Mouse (Mus musculus) monocyte, adult 5-6 weeks (primary cell): ENCODE measurements around the gene Ctnnd2. TPM values are rescaled to one million over a fixed set of nuclear protein-coding genes. Genes with fewer than 3 reads are reported as not detected.

Experiments
- ATAC-seq: fragments of 153-309, 156-312 bp; replicated peaks from 2 replicates; pipeline ENCODE4 v1.8.0; 2017; ENCODE audit warnings: mild to moderate bottlenecking; ENCODE audit not compliant: low TSS enrichment, insufficient number of reproducible peaks, severe bottlenecking, poor library complexity, low FRiP score
- total RNA-seq: library from RNA; stranded (forward); fragments of 200-1000, 200-491, 200-594 nt; gene quantifications from 3 replicates; pipeline ENCODE4 v1.2.3, GENCODE M21; 2017

The Ctnnd2 gene
- total RNA-seq, 1 experiment from 2014 or later = not detected

DNA sequence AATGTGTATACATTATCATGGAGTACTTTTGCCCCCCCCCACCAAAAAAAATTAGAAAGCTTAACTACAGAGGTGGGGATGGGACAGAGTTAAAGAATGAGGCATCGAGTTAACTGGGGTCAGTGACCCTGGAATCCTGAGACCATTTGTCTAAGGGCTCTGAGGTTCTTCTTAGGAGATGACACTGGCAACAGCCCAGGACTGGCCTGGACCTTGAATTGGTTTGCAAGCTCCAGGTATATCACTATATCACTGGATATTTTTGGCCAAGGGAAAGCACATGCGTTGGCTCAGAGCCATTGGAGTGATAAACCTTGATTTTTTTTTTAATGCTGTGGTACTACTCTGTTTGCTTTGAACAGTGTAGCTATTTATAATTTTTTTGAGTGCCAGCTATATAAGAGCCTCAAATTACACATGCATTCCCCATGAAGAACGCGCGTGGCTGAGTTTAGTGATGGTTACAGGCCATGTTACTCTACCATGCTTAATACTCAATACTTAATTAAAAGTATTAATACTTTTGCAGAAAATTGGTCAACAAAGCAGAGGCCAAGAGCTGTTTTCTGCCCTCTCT, 291.2 kb downstream of the Ctnnd2 start:
- ATAC-seq = no peak

DNA sequence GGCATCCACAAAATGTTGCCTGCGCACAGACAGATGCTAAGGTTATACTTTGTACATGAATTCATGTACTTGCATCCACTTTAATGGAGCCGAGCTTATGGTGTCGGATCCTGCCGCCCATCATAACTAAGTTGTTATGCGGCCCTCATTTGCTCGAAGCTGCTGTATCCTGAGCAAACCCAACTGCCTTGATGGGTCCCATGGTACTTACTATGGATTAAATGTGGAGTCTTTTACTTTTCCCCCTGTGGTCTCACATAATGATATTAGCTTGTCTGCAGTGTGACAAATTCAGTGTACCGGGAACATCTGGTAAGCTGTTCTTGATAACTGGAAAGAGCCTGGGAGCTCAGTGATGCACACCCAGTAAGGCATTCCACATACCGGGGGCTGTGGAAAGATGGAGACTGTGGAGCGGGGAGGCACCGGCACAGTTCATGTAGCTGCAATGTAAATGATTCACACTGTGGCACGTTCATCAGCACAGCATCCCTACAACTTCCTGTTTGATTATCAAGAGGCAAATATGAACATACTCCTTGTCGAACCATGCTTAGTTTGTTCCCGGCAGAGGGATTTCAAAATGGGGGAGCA, 294.7 kb downstream of the Ctnnd2 start:
- ATAC-seq = no peak

DNA sequence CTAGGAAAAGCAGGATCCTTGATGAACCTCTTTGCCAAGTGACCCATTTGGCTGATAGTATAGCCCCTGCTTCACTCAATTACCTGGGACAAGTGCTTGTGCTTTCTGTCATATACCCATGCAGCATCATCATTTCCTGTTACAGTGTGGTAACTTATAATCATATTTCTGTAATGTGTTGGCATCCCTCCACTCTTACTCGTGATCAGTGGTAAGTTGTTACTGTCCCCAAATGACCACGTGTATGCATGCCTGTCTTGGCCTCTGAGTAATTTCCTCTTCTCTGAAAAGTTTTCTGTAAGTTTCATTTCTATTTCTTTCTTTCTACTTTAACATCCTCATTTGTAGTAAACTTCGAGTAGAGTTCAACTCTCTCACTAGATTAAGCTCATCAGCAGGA, 296.4 kb downstream of the Ctnnd2 start:
- ATAC-seq = no peak

DNA sequence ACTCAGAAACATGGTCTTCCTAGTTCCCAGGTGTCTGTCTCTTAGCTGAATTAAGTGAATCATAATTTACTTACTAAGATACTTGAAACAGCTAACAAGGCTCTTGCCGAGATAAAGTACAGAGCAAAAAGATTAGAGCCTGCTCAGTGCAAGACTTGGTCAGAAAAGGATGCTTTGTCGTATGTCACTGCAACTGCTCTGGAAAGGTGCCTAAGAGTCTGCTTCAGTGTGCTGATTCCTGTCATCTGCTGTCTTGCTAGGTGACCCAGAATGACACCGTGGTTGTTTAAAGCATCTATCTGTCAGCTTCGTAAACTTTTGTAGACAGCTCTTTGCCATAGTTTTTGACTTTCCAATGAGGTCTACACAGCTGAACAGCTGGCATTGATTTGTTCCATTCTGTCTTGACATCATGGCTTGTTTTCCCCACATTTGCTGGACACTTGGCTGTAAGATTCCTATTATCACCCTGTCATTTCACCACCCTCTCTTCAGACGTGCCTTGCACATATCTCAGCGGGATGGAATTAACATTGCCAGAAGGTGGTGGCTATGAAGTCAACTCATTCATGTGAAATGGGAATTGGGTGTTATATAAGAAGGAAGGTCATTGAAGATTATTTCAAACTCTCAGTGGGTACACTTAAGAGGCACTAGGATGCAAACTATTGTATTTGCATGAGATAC, 299.0 kb downstream of the Ctnnd2 start:
- ATAC-seq = no peak

DNA sequence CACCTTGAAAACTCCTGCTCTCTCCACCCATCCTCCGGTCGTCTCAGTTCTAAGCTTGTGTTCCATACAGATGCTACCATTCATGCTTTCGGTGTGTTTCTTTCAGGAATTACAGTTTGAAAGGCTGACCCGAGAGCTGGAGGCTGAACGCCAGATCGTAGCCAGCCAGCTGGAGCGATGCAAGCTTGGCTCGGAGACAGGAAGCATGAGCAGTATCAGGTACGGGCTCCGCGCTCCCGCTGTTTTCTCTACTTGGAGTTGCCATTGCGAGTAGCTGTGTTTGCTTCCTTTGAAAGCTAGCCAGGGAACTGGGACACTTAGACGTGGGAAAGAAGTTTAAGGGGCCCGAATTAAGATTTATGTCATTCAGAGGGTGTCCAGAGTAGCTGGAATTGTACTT, 308.3 kb downstream of the Ctnnd2 start:
- ATAC-seq = no peak

DNA sequence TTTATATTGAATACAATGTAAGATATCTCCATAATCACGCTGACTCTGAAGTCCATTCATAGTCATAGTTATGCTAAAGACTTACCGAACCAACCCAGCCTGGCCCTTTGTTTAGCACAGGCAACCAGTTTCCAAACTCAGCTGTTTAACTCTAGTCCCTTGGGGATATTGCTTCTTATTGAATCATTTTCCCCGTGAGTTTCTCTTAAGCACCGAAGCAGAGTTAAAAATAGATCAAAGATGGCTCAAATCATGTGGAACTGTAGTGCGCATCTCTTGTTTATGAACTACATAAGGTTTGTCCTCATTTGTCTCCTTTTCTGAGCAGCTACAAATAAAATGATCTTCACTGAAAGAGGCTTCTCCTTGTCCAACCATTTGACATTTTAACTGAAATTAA, 334.1 kb downstream of the Ctnnd2 start:
- ATAC-seq = no peak

DNA sequence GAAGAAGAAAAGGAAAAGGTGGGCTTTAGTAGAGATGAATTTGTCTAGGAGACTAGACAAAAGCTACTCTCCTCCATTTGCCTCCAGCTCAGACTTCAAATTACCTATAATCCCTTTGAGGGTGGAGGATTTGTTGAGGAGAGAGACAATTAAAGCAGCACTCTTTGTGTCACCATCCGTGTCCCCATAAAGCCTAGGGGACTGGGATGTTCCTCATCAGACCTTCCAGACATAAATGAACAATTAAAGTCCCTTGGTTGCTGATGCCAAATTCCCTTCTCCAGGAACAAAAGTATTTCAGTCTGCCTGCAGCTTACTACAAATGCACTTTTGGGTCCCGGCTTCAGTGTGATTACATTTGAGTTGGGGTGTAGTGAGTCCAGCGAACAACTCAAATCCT, 340.1 kb downstream of the Ctnnd2 start:
- ATAC-seq = no peak

DNA sequence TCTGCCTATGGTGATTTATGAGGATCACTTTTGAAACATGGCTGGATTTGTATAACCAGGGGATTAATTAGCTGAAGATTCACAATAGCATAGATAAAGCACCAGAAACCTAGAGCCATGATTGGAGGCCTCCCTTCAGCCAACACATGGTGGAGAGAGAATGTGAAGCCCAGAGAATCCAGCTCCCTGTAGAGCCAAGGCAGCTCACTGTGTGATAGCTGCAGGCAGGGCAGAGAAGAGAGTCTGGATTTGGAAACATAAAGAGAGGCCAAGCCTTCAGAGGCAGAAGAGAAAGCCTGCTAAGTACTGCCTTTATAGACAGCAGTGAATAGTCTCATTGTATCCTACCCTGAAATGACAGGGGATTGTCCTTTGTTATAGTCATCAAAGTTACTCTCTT, 340.7 kb downstream of the Ctnnd2 start:
- no peak for ATAC-seq

DNA sequence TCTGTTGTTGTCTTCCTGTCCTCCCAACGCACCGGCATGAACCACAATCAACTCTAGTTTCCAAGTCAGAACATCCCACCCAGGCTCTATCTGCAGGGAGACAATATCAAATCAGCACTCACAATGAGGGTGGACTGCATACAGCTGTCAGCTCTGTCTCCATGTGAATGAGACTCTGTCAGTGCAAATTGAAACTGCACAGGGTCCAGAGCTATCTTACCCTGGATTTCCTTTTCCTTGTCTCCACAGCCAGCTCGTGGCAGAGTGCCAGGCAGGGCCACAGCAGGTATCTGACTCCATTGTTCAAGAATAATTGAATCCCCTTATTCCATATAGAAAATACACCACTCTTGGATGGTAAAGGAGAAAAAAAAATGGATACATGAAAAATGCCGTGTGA, 343.0 kb downstream of the Ctnnd2 start:
- no peak for ATAC-seq

DNA sequence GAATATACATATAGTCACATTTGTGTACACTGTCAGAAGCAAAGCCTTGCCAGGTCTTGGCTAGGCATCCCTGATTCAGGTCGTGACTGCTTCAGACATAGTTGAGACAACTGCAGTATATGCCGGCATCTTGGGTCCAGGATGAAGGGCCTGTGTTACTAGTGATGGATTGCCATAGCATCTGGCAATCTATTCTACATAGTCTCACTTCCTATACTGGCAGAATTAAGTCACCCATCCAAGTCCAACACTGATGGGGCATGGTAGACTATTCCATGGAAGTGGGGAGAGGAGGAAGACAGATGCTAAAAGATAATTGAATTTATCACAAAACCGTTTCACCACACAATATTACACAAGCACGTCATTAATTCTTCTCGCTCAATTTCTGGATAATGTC, 369.1 kb downstream of the Ctnnd2 start:
- no peak for ATAC-seq

DNA sequence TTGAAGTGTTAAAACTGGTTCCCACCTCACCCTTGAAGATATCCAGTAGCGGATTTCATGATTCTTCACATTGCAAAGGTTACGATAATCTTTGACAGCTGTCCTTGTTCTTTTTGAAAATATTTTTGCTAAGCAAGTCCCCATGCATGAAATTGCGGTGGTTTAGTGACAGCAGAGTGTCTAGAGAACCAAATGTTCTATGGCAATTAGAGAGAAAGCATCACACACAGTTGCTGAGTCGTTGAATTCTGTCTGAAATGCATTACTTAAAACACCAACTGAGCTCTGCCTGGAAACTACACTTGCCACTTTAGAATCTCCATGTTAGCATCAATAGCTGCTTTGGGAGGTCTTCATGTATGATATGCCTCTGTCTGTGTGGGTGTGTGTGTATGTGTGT, 375.9 kb downstream of the Ctnnd2 start:
- ATAC-seq = no peak

DNA sequence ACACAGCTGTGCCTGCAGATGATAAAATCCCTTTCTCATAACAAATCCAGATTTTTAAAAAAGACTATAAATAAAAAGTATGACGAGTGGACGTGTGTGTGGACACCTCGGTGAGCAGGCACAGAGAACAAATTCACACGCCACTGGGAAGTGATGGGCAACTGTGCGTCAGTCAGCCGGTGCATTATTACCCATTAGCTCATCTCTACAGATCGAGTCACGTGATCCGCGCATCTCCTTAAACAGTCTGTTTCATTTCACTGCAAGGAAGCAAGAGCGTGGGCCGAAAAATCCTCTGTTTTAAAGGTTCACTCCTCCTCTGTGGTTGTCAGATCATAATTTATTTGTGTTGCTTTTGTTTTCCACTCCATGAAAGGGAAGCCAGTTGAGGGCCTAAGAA, 378.6 kb downstream of the Ctnnd2 start:
- ATAC-seq = no peak

DNA sequence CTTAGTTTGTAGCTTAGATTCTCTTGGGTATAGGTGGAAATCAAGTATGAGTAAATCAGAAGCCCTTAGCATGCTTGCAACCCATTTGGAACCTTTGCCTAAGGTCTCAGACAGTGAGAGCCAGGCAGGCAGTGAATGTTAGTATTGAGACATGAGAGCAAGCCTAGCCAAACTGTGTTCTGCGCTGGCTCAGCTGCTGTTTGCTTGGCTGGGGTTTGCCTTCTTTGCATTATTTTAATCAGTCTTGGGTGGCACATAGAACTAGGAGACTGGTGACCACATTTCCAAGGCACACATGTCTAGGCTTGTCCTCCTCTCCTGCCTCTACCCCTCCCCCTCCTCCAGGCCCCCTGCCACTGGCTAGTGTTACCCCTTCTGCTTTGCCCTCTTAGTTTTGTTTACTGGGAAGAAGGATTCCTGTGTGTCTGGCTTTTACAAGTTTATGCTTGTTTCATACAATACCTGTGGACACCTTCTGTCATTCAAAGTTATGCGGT, 381.6 kb downstream of the Ctnnd2 start:
- ATAC-seq = no peak

DNA sequence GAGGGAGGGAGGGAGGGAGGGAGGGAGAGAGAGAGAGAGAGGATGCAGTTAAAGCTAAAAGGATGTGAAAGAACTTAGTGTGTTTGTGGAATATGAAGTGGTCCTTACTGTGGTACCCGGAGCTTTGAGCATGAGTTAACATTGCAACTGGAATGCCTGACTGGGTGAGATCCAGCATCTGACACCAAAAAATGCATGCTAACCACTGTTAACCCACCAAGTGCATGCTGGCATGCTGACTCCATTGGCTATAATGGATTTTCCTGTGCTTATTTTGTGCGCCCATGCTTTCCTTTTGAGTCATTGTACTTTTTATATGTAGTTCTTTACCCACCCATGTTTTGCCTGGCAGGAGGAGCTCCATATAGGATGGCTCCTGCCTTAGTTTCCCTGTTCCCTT, 383.4 kb downstream of the Ctnnd2 start:
- ATAC-seq = no peak

DNA sequence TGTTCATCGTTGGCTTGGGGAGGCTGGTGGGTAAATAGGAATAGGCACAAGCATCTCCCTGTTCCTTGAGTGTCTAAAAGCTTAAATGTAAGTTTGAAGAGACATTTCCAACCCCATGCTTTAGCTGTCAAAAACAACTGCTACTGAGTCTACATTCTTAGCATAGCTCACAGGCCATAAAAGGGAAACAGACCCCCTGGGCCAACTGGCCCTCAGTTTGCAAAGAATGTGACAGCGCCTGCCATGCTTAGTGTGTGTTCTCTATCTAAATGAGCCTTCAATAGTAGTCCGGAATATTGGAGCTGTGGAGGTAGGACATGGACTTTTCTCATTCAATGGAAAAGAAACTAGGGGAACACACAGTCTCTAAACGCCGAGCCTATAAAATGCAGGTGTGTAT, 390.0 kb downstream of the Ctnnd2 start:
- ATAC-seq = no peak

DNA sequence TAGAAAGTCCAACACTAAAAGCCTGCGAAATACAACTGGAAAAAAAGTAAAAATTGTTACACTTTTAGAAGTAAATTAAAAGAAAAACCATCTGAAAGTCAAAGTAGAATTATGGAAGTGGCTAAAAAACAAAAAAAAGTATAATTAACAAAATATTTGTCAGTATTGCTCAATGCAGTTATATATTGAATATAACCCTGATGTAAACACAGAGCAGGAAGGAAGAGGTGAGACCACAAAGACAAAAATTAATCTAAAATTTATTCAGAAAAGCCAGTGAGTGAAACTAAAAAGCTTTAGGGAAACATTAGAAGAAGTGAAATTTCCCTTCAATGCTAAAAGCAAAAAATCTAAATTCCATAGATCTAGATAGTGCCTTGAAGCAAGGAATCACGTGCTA, 392.2 kb downstream of the Ctnnd2 start:
- no peak for ATAC-seq

DNA sequence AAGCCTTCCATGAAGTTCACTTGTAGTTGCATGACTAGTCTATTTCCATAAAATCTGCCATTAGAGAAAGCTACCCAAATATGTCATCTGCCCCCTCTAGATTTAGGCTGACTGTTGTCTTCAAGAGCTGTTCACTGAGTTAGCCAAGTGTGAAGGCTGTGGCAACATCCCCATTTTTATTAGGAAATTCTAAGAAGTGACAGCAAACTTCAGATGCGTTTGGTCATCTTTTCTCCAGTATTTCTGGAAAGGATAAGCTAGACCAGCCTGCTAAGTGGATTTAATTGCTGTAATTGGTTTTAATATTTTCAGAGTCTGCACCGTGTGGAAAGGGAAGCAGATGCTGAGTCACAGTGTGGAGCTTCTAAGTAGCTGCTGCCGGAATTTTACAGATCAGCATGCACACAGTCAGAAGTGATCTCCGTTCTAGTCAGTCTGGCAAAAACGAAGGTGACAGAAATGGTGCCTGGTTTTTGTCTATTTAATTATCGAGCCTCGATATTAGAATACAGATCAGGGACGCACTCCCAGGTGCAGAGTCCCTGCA, 397.9 kb downstream of the Ctnnd2 start:
- ATAC-seq = no peak

DNA sequence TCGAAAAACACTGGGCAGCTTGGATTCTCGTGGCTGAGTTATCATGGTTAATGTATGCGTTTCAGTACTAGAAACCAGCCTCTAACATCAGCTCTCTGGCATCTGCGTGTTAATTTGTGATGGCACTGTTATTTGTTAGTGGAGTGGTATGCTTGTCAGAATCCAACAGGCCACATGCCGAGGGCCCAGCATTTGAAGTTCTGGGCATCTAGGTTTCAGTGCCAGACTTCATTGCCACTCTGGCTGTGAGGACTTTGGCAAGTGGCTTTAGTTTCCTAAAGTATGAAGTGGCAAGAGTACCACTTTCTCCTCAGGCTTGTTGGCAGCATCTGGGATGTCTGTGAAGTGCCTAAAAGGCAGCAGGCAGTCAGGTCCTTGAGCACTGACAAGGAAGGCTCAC, 415.1 kb downstream of the Ctnnd2 start:
- no peak for ATAC-seq

DNA sequence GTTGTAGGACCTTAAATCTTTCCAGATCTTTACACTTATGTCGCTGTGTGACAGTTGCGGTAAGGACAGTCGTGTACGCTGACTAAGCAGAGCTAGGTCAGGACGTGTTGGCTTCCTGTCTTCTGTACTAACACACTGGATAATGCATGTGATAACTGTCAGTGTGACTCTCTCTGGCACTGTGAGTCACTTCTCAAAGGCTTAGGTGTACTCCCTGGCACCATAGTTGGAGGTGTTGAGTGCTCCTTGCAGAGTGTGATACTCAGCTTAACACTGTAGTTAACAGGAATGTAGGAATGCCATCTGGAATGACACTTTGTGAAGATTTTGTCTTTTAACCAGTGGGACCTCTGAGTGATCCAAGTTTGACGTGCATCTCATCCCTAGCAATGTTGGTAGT, 418.5 kb downstream of the Ctnnd2 start:
- ATAC-seq = no peak

DNA sequence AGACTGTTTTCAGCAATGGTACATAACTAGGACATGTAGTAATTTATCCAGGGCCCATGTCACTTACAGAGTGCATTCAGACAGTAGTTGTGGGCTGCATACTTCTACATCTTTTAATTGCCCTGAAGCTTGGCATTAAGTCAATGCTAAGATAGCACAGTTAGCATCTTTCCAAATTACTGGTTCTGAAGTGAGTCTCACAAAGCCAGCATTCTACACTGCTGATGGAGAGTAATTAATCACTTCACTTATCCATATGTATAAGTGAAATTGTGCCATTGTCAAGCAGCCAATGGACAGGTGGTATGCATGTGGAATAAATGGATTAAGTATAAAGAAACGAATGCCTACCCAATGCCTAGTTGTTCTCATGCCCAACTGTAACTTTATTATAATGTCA, 423.1 kb downstream of the Ctnnd2 start:
- no peak for ATAC-seq
